Mouse (Mus musculus) testis, adult 2 months (tissue): ENCODE results near the gene Hand2. TPM values are rescaled to one million over a fixed set of nuclear protein-coding genes. Genes with fewer than 3 reads are reported as not detected.

Experiments used
- H3K27ac ChIP-seq: fragments of 200-500 bp; 2 replicates; pipeline ENCODE4 v1.5.1; 2012; ENCODE audit warnings: low read depth, low read length; ENCODE audit not compliant: control insufficient read depth, insufficient read depth
- H3K27me3 ChIP-seq: fragments of 200-500 bp; 2 replicates; pipeline ENCODE4 v1.6.1; 2012; ENCODE audit warnings: mild to moderate bottlenecking, low read length, moderate library complexity; ENCODE audit not compliant: control insufficient read depth, insufficient read depth
- H3K36me3 ChIP-seq: fragments of 200-500 bp; 2 replicates; pipeline ENCODE4 v1.6.1; 2012; ENCODE audit warnings: mild to moderate bottlenecking, low read length; ENCODE audit not compliant: control insufficient read depth, insufficient read depth
- H3K4me1 ChIP-seq: fragments of 200-500 bp; 2 replicates; pipeline ENCODE4 v1.6.1; 2012; ENCODE audit warnings: low read length; ENCODE audit not compliant: control insufficient read depth, insufficient read depth
- H3K4me3 ChIP-seq: fragments of 200-500 bp; 2 replicates; pipeline ENCODE4 v1.5.1; 2012; ENCODE audit warnings: low read depth, mild to moderate bottlenecking, low read length, moderate library complexity, mixed read lengths; ENCODE audit not compliant: control insufficient read depth
- CTCF ChIP-seq: fragments of 200-500 bp; IDR thresholded peaks from 2 replicates; pipeline ENCODE4 v1.5.1; 2012; ENCODE audit warnings: low read depth, mild to moderate bottlenecking, inconsistent platforms, low read length, moderate library complexity; ENCODE audit not compliant: control insufficient read depth, insufficient read depth, insufficient replicate concordance
- POLR2A ChIP-seq: fragments of 200-500 bp; IDR thresholded peaks from 2 replicates; pipeline ENCODE4 v1.6.1; 2012; ENCODE audit warnings: low read depth, mild to moderate bottlenecking, inconsistent platforms, low read length, moderate library complexity; ENCODE audit not compliant: control insufficient read depth
- polyA plus RNA-seq: library from polyadenylated mRNA; depleted of rRNA; stranded (reverse); fragments of >200 nt; gene quantifications from 2 replicates; pipeline ENCODE4 v1.2.3, GENCODE M21; 2012

Hand2 gene
- polyA plus RNA-seq, 1 experiment = 0.05 TPM

DNA sequence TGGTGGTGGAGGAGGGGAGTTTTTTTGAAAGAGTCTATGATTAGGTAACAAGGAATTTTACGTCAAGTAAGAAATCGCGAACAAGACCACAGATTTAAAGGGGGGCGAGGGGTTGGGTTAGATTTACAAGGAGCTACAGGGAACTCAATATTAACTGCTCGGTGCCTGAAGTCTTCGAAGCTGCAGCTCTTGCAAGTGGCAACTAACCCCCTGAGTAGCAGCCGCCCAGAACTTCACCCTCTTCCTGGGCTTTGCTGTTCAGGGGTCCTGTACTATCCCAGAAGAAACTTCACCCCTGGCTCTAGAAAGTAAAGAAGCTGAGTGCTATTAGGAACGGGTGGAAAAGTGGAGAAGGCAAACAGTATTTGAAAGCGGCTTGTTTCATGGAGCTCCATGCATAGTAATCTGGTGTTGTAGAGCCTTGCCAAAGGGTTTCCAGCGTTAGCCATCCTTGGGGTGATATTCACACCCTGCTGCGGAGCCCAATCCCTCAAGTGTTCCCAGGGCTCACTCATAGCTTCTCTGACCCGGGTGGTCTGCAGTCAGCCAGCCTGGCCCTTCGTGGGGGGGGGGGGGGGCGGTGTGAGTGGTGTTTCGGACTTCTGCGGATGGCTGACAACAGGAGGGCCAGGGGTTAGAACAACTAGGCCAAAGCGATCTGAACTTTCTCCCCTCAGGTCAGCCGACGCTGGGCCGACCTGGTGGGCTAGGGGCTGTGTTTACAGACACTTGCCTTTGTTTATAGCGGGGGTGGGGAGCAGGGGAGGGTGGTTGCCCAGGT lies 4.5 kb downstream of the Hand2 start:
- Histone ChIP-seq H3K27me3 (peaks cover 12% of the 10 kb centered on the region), H3K4me1 (peaks cover 25% of the 10 kb centered on the region), H3K36me3 (no peaks in the 10 kb centered on the region), H3K27ac (no peak overlapping the region), H3K4me3 (no peak overlapping the region)
- TF ChIP-seq CTCF (no peak), POLR2A (no peak)

DNA sequence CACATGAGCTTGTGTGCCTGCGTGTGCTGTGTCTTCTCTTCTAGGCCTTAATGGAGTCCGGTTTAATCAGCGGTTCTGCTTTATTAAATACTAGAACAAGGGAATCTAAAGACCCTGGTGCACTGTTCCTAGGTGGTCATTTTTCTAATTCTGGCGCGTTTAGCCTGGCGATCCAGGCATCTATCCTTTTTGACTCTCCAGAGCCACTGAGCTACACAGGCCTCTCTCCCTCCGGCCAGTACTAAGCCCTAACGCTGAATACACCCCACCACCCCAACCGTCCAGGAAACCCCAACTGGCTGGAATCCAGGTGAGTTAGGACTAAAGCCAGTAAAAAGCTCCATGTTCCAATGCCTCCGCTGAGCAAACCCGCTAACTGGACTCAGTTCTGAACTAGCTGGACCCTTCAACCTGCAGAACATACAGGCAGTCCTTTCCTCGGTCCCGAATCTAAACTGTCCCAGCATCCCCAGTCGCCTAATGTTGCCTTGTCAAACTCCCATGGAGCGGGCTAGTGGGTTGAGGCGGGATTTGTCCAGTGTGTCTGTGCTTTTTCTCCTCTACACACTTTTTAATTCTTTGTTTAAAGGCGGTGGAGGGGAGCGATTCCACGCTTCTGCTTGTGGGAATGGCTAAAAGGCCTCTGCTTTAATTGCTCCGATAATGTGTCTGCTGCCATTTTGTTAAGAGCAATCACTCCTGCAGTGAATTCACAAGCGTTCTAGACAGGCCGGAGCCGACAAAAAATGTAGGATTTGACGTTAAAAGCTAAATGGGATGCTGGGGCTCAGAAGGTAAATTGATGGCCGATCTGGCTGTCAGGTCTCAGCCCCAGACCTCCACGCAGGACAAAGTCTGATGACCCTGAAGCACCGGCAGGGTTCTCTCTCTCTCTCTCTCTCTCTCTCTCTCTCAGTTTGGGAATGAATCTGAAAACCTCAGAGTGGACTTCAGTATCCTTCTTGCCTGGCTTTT lies 5.6 kb downstream of the Hand2 start:
- H3K27ac ChIP-seq = no peak overlapping the region
- TF ChIP-seq CTCF = no peak
- no peaks in the 10 kb centered on the region for H3K36me3 ChIP-seq
- no peak overlapping the region for H3K4me3 ChIP-seq
- peaks cover 19% of the 10 kb centered on the region for H3K4me1 ChIP-seq
- peaks cover 5% of the 10 kb centered on the region for H3K27me3 ChIP-seq

DNA sequence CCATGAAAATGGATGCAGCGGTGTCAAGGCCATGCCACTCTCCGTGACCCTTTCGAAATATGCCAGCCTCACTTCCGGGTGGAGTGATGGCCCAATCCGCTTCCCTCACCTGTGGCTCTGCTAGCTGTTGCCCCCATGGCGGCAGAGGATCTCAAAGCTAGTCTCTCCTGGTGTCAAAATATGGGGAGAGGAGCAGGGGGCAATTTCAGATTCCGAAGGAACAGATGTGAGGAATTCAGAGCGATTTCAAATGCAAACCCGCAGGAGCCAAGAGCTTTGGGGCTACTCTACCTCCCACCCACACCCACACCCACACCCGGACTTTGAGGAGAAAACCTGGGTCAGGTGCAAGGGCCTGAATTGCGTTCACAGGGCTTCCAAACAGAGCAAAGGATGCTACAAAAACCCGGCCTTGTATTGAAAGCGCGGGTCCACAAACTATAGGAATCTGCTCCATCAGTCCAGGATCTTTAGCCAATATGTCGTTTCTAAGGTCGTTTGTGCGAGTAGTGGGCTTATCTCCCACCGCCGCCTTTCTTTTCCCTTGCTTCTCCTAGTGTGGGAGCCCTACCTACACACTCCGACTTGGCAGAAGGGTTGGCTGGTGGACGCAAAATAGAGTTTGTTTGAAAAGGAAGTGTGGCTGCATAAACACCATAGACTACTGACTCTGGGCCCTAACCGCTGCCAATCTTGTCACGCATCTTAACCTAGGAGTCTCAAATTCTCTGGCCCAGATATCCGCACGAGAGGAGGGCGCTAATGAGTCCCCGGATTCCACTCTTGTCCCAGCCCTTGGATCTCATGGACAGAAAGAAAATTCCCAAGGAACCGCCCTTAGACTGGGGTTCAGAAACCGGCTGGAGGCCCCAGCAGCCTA lies 6.7 kb downstream of the Hand2 start:
- Histone ChIP-seq H3K36me3 (no peaks in the 10 kb centered on the region), H3K4me3 (no peak overlapping the region), H3K27me3 (peaks cover 4% of the 10 kb centered on the region), H3K4me1 (peaks cover 15% of the 10 kb centered on the region), H3K27ac (no peak overlapping the region)
- TF ChIP-seq POLR2A = no peak
- no peak for TF ChIP-seq CTCF

- Histone ChIP-seq H3K4me1 (peaks cover 18% of the 10 kb centered on the region), H3K27ac (no peak overlapping the region), H3K27me3 (peaks cover 4% of the 10 kb centered on the region), H3K4me3 (peak overlapping the region; percentile 2; the same call in 1 of the 2 replicates), H3K36me3 (no peaks in the 10 kb centered on the region)
- TF ChIP-seq CTCF (no peak), POLR2A (no peak)
Observed at GRCm38 (mm10) chr8:57328161-57328920, 7.6 kb downstream of the Hand2 start.

DNA sequence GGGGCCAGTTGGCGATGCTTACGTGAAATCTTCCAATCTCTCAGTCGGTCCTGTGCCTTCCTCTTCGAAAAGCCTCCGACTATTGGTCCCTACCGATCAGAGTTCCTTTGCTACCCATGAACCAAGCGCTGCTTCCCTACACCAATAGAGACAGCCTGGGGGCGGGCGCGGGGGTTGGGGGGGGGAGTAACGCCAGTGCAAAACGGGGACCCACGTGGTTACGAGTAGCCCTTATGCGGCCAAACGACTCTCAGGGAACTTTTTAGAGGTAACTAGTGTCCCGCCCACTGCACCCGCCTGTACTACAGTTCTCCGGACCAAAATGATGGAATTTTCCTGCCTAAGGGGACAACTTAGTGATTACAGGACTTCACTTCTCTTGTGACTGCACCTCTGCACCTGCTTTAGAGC lies 8.2 kb downstream of the Hand2 start:
- Histone ChIP-seq H3K27me3 (no peaks in the 10 kb centered on the region; the same call in 1 of the 2 replicates), H3K27ac (no peak overlapping the region), H3K4me3 (no peak overlapping the region), H3K36me3 (no peaks in the 10 kb centered on the region), H3K4me1 (peaks cover 20% of the 10 kb centered on the region)
- TF ChIP-seq POLR2A (no peak), CTCF (no peak)

- TF ChIP-seq CTCF = no peak
- TF ChIP-seq POLR2A = no peak
- Histone ChIP-seq H3K4me1 (peaks cover 20% of the 10 kb centered on the region), H3K27ac (no peak overlapping the region), H3K27me3 (no peaks in the 10 kb centered on the region; the same call in 1 of the 2 replicates), H3K4me3 (no peak overlapping the region), H3K36me3 (no peaks in the 10 kb centered on the region)
Observed at GRCm38 (mm10) chr8:57330106-57330505, 9.3 kb downstream of the Hand2 start.
